Mouse (Mus musculus) E14TG2a.4 (cell line): ENCODE data around the gene Trp53i13.

Experiments
- H3K27me3 ChIP-seq: 2 replicates; pipeline ENCODE4 v1.6.1; 2014; ENCODE audit warnings: low read length, control low read depth; ENCODE audit not compliant: insufficient read depth
- H3K36me3 ChIP-seq: 2 replicates; pipeline ENCODE4 v1.6.1; 2014; ENCODE audit warnings: low read length, control low read depth; ENCODE audit not compliant: insufficient read depth
- H3K4me1 ChIP-seq: replicated peaks from 2 replicates; pipeline ENCODE4 v1.6.1; 2014; ENCODE audit warnings: low read depth, low read length, control low read depth
- H3K4me3 ChIP-seq: replicated peaks from 2 replicates; pipeline ENCODE4 v1.5.1; 2014; ENCODE audit warnings: mild to moderate bottlenecking, low read length
- H3K9me3 ChIP-seq: 2 replicates; pipeline ENCODE4 v1.6.1; 2014; ENCODE audit warnings: low read length, control low read depth
- CTCF ChIP-seq: conservative IDR thresholded peaks from 2 replicates; pipeline ENCODE4 v1.5.1; 2014; ENCODE audit warnings: low read length
- NANOG ChIP-seq: IDR thresholded peaks from 2 replicates; pipeline ENCODE4 v1.6.1; 2014; ENCODE audit warnings: borderline replicate concordance, low read length, mixed read lengths
- POU5F1 ChIP-seq: IDR thresholded peaks from 2 replicates; pipeline ENCODE4 v1.6.1; 2014; ENCODE audit warnings: low read length, borderline replicate concordance

The Trp53i13 gene

GRCm38 (mm10) chr11:77462283-77463100, 53.3 kb downstream of the Trp53i13 start, which contains the start of gene Coro6:
Coro6 (plus strand) TSS chr11:77462411.
- H3K27me3 ChIP-seq: peaks cover 84% of the 10 kb centered on the region
- peaks cover 57% of the 10 kb centered on the region for H3K4me1 ChIP-seq
- no peaks in the 10 kb centered on the region for H3K9me3 ChIP-seq
- TF ChIP-seq POU5F1 (no peak), NANOG (no peak), CTCF (no peak)
- peak within 1 kb of the TSS; percentile 82 for H3K4me3 ChIP-seq
- H3K36me3 ChIP-seq: no peaks in the 10 kb centered on the region

- H3K4me3 ChIP-seq: peak overlapping the region; percentile 82
- peaks cover 79% of the 10 kb centered on the region for H3K27me3 ChIP-seq
- TF ChIP-seq NANOG (no peak), CTCF (no peak), POU5F1 (no peak)
- H3K36me3 ChIP-seq: no peaks in the 10 kb centered on the region
- H3K4me1 ChIP-seq: peaks cover 54% of the 10 kb centered on the region
- H3K9me3 ChIP-seq: no peaks in the 10 kb centered on the region
These were observed 53.9 kb downstream of the Trp53i13 start for GRCm38 (mm10) chr11:77461856-77462255.
